Mouse (Mus musculus) lung, postnatal 0 days (tissue): ENCODE data around the gene Dnal4. TPM values are rescaled to one million over a fixed set of nuclear protein-coding genes. Genes with fewer than 3 reads are reported as not detected.

Experiments
- ATAC-seq: fragments of 200-750 bp; cut with Nextera tagmentation; 2 replicates; pipeline ENCODE4 v1.8.0; 2017; ENCODE audit warnings: moderate library complexity
- DNase-seq: peaks from one replicate; pipeline ENCODE4 v3.0.0-alpha.2; 2016; ENCODE audit warnings: low spot score
- H3K27ac ChIP-seq: fragments of 300-500 bp; sonication (generic); 2 replicates; pipeline ENCODE4 v1.5.1; 2014; ENCODE audit warnings: antibody characterized with exemption, mild to moderate bottlenecking, low read length, mixed read lengths
- H3K27me3 ChIP-seq: fragments of 300-500 bp; sonication (generic); replicated peaks from 2 replicates; pipeline ENCODE4 v1.6.1; 2014; ENCODE audit warnings: low read length, mixed read lengths; ENCODE audit not compliant: insufficient read depth
- H3K36me3 ChIP-seq: fragments of 300-500 bp; sonication (generic); 2 replicates; pipeline ENCODE4 v1.6.1; 2014; ENCODE audit warnings: low read length, mixed read lengths; ENCODE audit not compliant: insufficient read depth
- H3K4me1 ChIP-seq: fragments of 300-500 bp; sonication (generic); 2 replicates; pipeline ENCODE4 v1.6.1; 2014; ENCODE audit warnings: antibody characterized with exemption, low read depth, low read length, mixed read lengths; ENCODE audit not compliant: insufficient read depth
- H3K4me2 ChIP-seq: fragments of 300-500 bp; sonication (generic); replicated peaks from 2 replicates; pipeline ENCODE4 v1.6.1; 2014; ENCODE audit warnings: low read depth, mild to moderate bottlenecking, low read length, moderate library complexity, mixed read lengths
- H3K4me3 ChIP-seq: fragments of 300-500 bp; sonication (generic); 2 replicates; pipeline ENCODE4 v1.5.1; 2014; ENCODE audit warnings: low read depth, low read length
- H3K9ac ChIP-seq: fragments of 300-500 bp; sonication (generic); replicated peaks from 2 replicates; pipeline ENCODE4 v1.6.1; 2014; ENCODE audit warnings: low read depth, mild to moderate bottlenecking
- H3K9me3 ChIP-seq: fragments of 300-500 bp; sonication (generic); 2 replicates; pipeline ENCODE4 v1.6.1; 2016; ENCODE audit warnings: low read length, mixed read lengths
- CTCF ChIP-seq: IDR thresholded peaks from 2 replicates; pipeline ENCODE4 v1.5.1; 2016; ENCODE audit warnings: antibody characterized with exemption, mild to moderate bottlenecking
- EP300 ChIP-seq: IDR thresholded peaks from 2 replicates; pipeline ENCODE4 v1.6.1; 2016; ENCODE audit warnings: antibody characterized with exemption, mild to moderate bottlenecking, control low read depth
- WGBS: fragments of 180-500 bp; shearing (Covaris S2); extraction: QIAGEN DNeasy Blood & Tissue Kit; methylation state at CpG from one replicate; pipeline ENCODE4 v1.1.7; 2014; 5-methylcytosine and 5-hydroxymethylcytosine counted together
- polyA plus RNA-seq: library from polyadenylated mRNA; unstranded; fragments of >200 nt; fragmentation: Nextera tagmentation; extraction: Ambion mirVana; gene quantifications from 2 replicates; pipeline ENCODE4 v1.2.1, GENCODE M21; 2015

Gene Dnal4
- polyA plus RNA-seq, 1 experiment from 2014 or later, result 52.4 TPM

- ATAC-seq, result no peak
- DNase-seq, result no peak
- Histone ChIP-seq H3K27me3 (peaks cover 43% of the 10 kb centered on the region), H3K27ac (no peak overlapping the region), H3K9me3 (no peaks in the 10 kb centered on the region), H3K4me2 (no peak overlapping the region), H3K4me3 (no peak overlapping the region), H3K9ac (no peak overlapping the region), H3K4me1 (peaks cover 6% of the 10 kb centered on the region; the same call in 1 of the 2 replicates), H3K36me3 (no peaks in the 10 kb centered on the region)
- no peak for TF ChIP-seq EP300
- no peak for TF ChIP-seq CTCF
- 36% methylated on average over 4 of the region's 4 CpGs for WGBS
These were observed 24.7 kb upstream of the Dnal4 start for GRCm38 (mm10) chr15:79802304-79802703.

- DNase-seq (no peak), ATAC-seq (no peak)
- H3K9ac ChIP-seq, result no peak overlapping the region
- H3K36me3 ChIP-seq, result no peaks in the 10 kb centered on the region
- no peak overlapping the region for H3K4me3 ChIP-seq
- TF ChIP-seq EP300 (no peak), CTCF (no peak)
- WGBS, result 56% methylated on average over 2 of the region's 2 CpGs
- H3K4me2 ChIP-seq, result no peak overlapping the region
- H3K27ac ChIP-seq, result no peak overlapping the region
- peaks cover 41% of the 10 kb centered on the region for H3K27me3 ChIP-seq
- no peaks in the 10 kb centered on the region for H3K9me3 ChIP-seq
- peaks cover 6% of the 10 kb centered on the region; the same call in 1 of the 2 replicates for H3K4me1 ChIP-seq
These were observed 24.0 kb upstream of the Dnal4 start for GRCm38 (mm10) chr15:79801646-79802045.

GRCm38 (mm10) chr15:79800701-79801100 lies 23.1 kb upstream of the Dnal4 start:
- H3K9me3 ChIP-seq, result no peaks in the 10 kb centered on the region
- TF ChIP-seq EP300 (no peak), CTCF (no peak)
- peaks cover 33% of the 10 kb centered on the region for H3K27me3 ChIP-seq
- H3K4me2 ChIP-seq, result no peak overlapping the region
- H3K36me3 ChIP-seq, result no peaks in the 10 kb centered on the region
- H3K27ac ChIP-seq, result no peak overlapping the region
- no peak overlapping the region for H3K9ac ChIP-seq
- H3K4me3 ChIP-seq, result no peak overlapping the region
- 61% methylated on average over 11 of the region's 11 CpGs for WGBS
- peaks cover 6% of the 10 kb centered on the region; the same call in 1 of the 2 replicates for H3K4me1 ChIP-seq
- DNase-seq, result no peak
- no peak for ATAC-seq

GRCm38 (mm10) chr15:79798591-79798990 lies 20.9 kb upstream of the Dnal4 start:
- Histone ChIP-seq H3K9ac (no peak overlapping the region), H3K27me3 (peaks cover 15% of the 10 kb centered on the region), H3K4me3 (no peak overlapping the region), H3K9me3 (no peaks in the 10 kb centered on the region), H3K27ac (no peak overlapping the region), H3K36me3 (no peaks in the 10 kb centered on the region), H3K4me1 (0 out of 2 replicates have a peak, but pooled peaks cover 3% of the 10 kb centered on the region), H3K4me2 (no peak overlapping the region)
- DNase-seq (no peak), ATAC-seq (no peak)
- TF ChIP-seq EP300 (no peak), CTCF (no peak)
- 85% methylated on average over 10 of the region's 10 CpGs for WGBS

GRCm38 (mm10) chr15:79797680-79798079 lies 20.0 kb upstream of the Dnal4 start:
- TF ChIP-seq EP300 (no peak), CTCF (no peak)
- no peak overlapping the region for H3K27ac ChIP-seq
- ATAC-seq (no peak), DNase-seq (no peak)
- H3K9ac ChIP-seq, result no peak overlapping the region
- no peaks in the 10 kb centered on the region for H3K4me1 ChIP-seq
- no peaks in the 10 kb centered on the region for H3K36me3 ChIP-seq
- 67% methylated on average over 8 of the region's 8 CpGs for WGBS
- H3K27me3 ChIP-seq, result peaks cover 6% of the 10 kb centered on the region
- H3K4me3 ChIP-seq, result no peak overlapping the region
- no peak overlapping the region for H3K4me2 ChIP-seq
- no peaks in the 10 kb centered on the region for H3K9me3 ChIP-seq

GRCm38 (mm10) chr15:79797096-79797495 lies 19.4 kb upstream of the Dnal4 start:
- 72% methylated on average over 7 of the region's 7 CpGs for WGBS
- Histone ChIP-seq H3K4me1 (no peaks in the 10 kb centered on the region), H3K9ac (no peak overlapping the region), H3K4me3 (no peak overlapping the region), H3K27ac (no peak overlapping the region), H3K9me3 (no peaks in the 10 kb centered on the region), H3K36me3 (no peaks in the 10 kb centered on the region), H3K4me2 (no peak overlapping the region), H3K27me3 (peaks cover 1% of the 10 kb centered on the region)
- ATAC-seq, result no peak
- TF ChIP-seq CTCF (no peak), EP300 (no peak)
- DNase-seq, result no peak

GRCm38 (mm10) chr15:79796256-79796655 lies 18.6 kb upstream of the Dnal4 start:
- no peaks in the 10 kb centered on the region for H3K27me3 ChIP-seq
- DNase-seq (no peak), ATAC-seq (no peak)
- H3K4me2 ChIP-seq, result no peak overlapping the region
- 73% methylated on average over 12 of the region's 12 CpGs for WGBS
- H3K9ac ChIP-seq, result no peak overlapping the region
- H3K36me3 ChIP-seq, result no peaks in the 10 kb centered on the region
- no peak overlapping the region for H3K4me3 ChIP-seq
- TF ChIP-seq CTCF (no peak), EP300 (no peak)
- H3K9me3 ChIP-seq, result no peaks in the 10 kb centered on the region
- no peak overlapping the region for H3K27ac ChIP-seq
- H3K4me1 ChIP-seq, result no peaks in the 10 kb centered on the region
